Comparison of ENCODE assay signal across 29 mouse cellular contexts in the genomic region with DNA sequence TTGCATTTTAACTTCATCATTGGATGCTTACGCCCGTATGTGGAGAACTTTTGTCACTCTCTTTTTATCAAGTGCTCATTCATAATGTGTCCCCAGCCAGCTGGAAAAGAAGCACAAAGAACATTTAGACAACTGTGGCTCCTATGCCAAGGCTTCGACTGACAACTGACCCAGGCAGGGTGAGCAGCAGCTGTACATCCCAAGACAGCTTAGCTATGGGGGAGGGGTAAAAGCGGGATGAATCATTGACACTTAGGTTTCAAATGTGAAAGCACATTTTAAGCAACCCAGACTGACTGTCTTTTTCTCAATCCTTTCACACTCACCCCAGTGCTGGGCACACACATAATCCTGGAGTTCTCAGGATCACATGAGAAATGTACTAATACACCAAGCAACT.
DNase-seq lines count a peak whose midpoint lies in the region; ATAC-seq and TF ChIP-seq lines count a peak whose summit lies in the region.
"Had no signal": no experiment of that assay in that cellular context is flagged by ENCODE, and none has a peak within 500 bp of the region (broad histone marks: within the 10 kb centered on the region; RNA-seq: fewer than 3 reads in every experiment).

No protein-coding gene starts in this region.

- no peaks in the 10 kb centered on the region for H3K4me1 ChIP-seq in lung, embryonic 14.5 days (ENCODE audit: insufficient read depth)
- H3K4me1 ChIP-seq: embryonic facial prominence, embryonic 15.5 days; heart, embryonic 10.5 days; heart, embryonic 13.5 days had no signal

- no peaks in the 10 kb centered on the region for H3K36me3 ChIP-seq in lung, embryonic 14.5 days (ENCODE audit: insufficient read depth)
- H3K36me3 ChIP-seq: embryonic facial prominence, embryonic 15.5 days; G1E; heart, embryonic 10.5 days; heart, embryonic 13.5 days had no signal

- peak; percentile 60 for DNase-seq in lung, embryonic 14.5 days
- no peak for DNase-seq in lung, adult 18-20 months
- peak; percentile 9 for DNase-seq in NIH3T3 (ENCODE audit: low read depth)
- peak; percentile 44 for DNase-seq in lung, postnatal 10 days
- peak; percentile 8 for DNase-seq in lung, postnatal 36 days
- DNase-seq in gastrocnemius, postnatal 25 days = no peak
- DNase-seq in spleen, adult 12 weeks (ENCODE audit: low spot score) = no peak
- DNase-seq: adrenal gland, adult 2 months; adrenal gland, postnatal 14 days; B cell, adult 2 months; cerebellum, adult 11-12 months; cerebellum, adult 8-10 months; cerebellum, postnatal 10 days; cerebellum, postnatal 36 days; embryo, embryonic 11 days; forebrain, postnatal 0 days; gastrocnemius, adult 2 months; gastrocnemius, postnatal 36 days; heart, adult 2 months; heart, postnatal 14 days; heart, postnatal 4 days had no signal

- ATAC-seq in lung, embryonic 14.5 days (ENCODE audit: insufficient read depth) = peak; percentile 58; the same call in 1 of the 2 replicates
- ATAC-seq: forebrain, embryonic 14.5 days; forebrain, postnatal 0 days; hindbrain, postnatal 0 days had no signal

- WGBS in lung, embryonic 14.5 days = 35% methylated on average over 4 of the region's 4 CpGs

- no peak for TF ChIP-seq CTCF in lung, embryonic 14.5 days (IDR thresholded peaks at IDR 0.05; ENCODE audit: low read depth)

- no peak overlapping the region for H3K4me2 ChIP-seq in lung, embryonic 14.5 days
- H3K4me2 ChIP-seq: embryonic facial prominence, embryonic 15.5 days; heart, embryonic 13.5 days; hindbrain, embryonic 14.5 days had no signal

- no peak overlapping the region for H3K4me3 ChIP-seq in lung, embryonic 14.5 days (ENCODE audit: low read depth, low read length)
- H3K4me3 ChIP-seq: embryonic facial prominence, embryonic 15.5 days; gastrocnemius, adult 2 months; heart, adult 2 months; heart, embryonic 10.5 days; heart, embryonic 13.5 days had no signal

- no peak overlapping the region for H3K27ac ChIP-seq in lung, embryonic 14.5 days (ENCODE audit: low read depth)
- H3K27ac ChIP-seq: embryonic facial prominence, embryonic 15.5 days; gastrocnemius, adult 2 months; heart, adult 2 months; heart, embryonic 10.5 days; heart, embryonic 13.5 days; hindbrain, embryonic 14.5 days; hindbrain, postnatal 0 days had no signal

- H3K9me3 ChIP-seq in lung, embryonic 14.5 days (ENCODE audit: low read depth, low read length) = no peaks in the 10 kb centered on the region
- H3K9me3 ChIP-seq: embryonic facial prominence, embryonic 15.5 days; G1E; heart, embryonic 10.5 days; heart, embryonic 13.5 days had no signal

- no peaks in the 10 kb centered on the region for H3K27me3 ChIP-seq in lung, embryonic 14.5 days (ENCODE audit: insufficient read depth, low read length)
- H3K27me3 ChIP-seq: CH12.LX; embryonic facial prominence, embryonic 15.5 days; heart, embryonic 13.5 days had no signal

- no peak overlapping the region for H3K9ac ChIP-seq in lung, embryonic 14.5 days
- H3K9ac ChIP-seq: embryonic facial prominence, embryonic 15.5 days; forebrain, postnatal 0 days; heart, embryonic 13.5 days; hindbrain, embryonic 14.5 days had no signal

Comparison
In these comparisons a context has a peak if more than half of its experiments do, and no peak if none do; other contexts are left out.
1. DNase-seq: peak in lung, embryonic 14.5 days (single experiment), NIH3T3 (single experiment), lung, postnatal 10 days (single experiment) and lung, postnatal 36 days (single experiment); none in lung, adult 18-20 months (0 of 2), gastrocnemius, postnatal 25 days (single experiment) and spleen, adult 12 weeks (single experiment).